Mouse (Mus musculus): ENCODE results near the gene Rbm6. TPM values are rescaled to one million over a fixed set of nuclear protein-coding genes. Genes with fewer than 3 reads are reported as not detected.

Rbm6 gene
- polyA plus RNA-seq, 1 experiment from 2014 or later: 35.6 TPM

DNA sequence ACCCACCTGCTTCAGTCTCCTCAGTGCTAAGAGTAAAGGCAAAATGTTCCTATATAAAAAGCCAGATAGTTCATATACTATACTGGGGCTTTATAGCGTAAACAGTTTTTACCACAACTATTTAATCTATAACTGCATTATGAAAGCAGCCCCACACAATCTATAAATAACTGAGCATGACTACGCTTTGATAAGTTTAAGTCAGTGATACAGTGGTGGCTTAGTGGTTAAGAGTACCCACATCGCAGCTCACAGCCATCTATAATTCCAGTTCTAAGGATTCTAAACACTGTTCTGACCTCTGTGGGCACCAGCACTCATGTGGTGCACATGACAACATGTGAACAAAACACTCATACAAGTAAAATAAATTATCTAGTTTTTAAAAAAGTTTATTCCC, 14.7 kb downstream of the Rbm6 start:
- Histone ChIP-seq H3K9me3 (ENCODE audit: low read length) (no peaks in the 10 kb centered on the region), H3K4me1 (ENCODE audit: insufficient read depth, low read depth, low read length) (no peaks in the 10 kb centered on the region), H3K36me3 (ENCODE audit: insufficient read depth, low read length) (no peaks in the 10 kb centered on the region), H3K9ac (replicated peaks; ENCODE audit: low read depth) (no peak overlapping the region), H3K4me2 (replicated peaks; ENCODE audit: low read depth, low read length) (no peak overlapping the region), H3K4me3 (ENCODE audit: low read depth, low read length) (no peak overlapping the region), H3K27ac (ENCODE audit: low read length) (no peak overlapping the region), H3K27me3 (replicated peaks; ENCODE audit: insufficient read depth, low read length) (no peaks in the 10 kb centered on the region)
- TF ChIP-seq EP300 (IDR thresholded peaks at IDR 0.05): no peak
- TF ChIP-seq CTCF (IDR thresholded peaks at IDR 0.05): no peak
- WGBS: 88% methylated on average over 3 of the region's 3 CpGs
- no peak for ATAC-seq
- no peak for DNase-seq (ENCODE audit: low spot score)

GRCm38 (mm10) chr9:107848922-107849321, 24.1 kb downstream of the Rbm6 start:
- H3K9ac ChIP-seq (replicated peaks; ENCODE audit: low read depth): no peak overlapping the region
- no peak for TF ChIP-seq EP300 (IDR thresholded peaks at IDR 0.05)
- no peak for TF ChIP-seq CTCF (IDR thresholded peaks at IDR 0.05)
- H3K4me3 ChIP-seq (ENCODE audit: low read depth, low read length): no peak overlapping the region
- H3K27ac ChIP-seq (ENCODE audit: low read length): no peak overlapping the region
- DNase-seq (ENCODE audit: low spot score) (no peak), ATAC-seq (no peak)
- H3K27me3 ChIP-seq (replicated peaks; ENCODE audit: insufficient read depth, low read length): no peaks in the 10 kb centered on the region
- H3K36me3 ChIP-seq (ENCODE audit: insufficient read depth, low read length): peaks cover 21% of the 10 kb centered on the region; the same call in 1 of the 2 replicates
- H3K9me3 ChIP-seq (ENCODE audit: low read length): no peaks in the 10 kb centered on the region
- H3K4me2 ChIP-seq (replicated peaks; ENCODE audit: low read depth, low read length): no peak overlapping the region
- 98% methylated on average over 7 of the region's 7 CpGs for WGBS
- no peaks in the 10 kb centered on the region for H3K4me1 ChIP-seq (ENCODE audit: insufficient read depth, low read depth, low read length)

- no peak for ATAC-seq
Observed at GRCm38 (mm10) chr9:107842709-107843108, 30.3 kb downstream of the Rbm6 start.

DNA sequence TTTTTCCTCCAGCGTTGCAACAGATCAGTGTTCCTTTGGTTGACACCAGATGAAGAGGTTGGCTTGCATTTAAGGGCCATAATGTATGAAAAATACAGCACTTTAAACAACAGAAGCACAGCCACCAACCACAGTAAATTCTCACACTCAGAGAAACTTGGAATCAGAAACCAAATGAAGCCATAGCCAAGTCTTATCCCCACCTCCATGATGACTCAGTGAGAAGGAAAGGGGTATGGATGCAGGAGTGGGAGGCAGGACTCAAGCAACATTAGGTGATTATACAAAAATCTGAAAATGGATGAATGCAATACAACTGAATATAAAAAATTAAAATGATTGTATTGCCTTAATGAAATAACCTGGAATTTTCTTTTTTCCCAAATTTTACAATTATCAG, 34.2 kb downstream of the Rbm6 start:
- H3K36me3 ChIP-seq (ENCODE audit: insufficient read depth, low read length): no peaks in the 10 kb centered on the region
- no peaks in the 10 kb centered on the region for H3K4me1 ChIP-seq (ENCODE audit: insufficient read depth, low read depth, low read length)
- no peaks in the 10 kb centered on the region for H3K27me3 ChIP-seq (replicated peaks; ENCODE audit: insufficient read depth, low read length)
- no peak overlapping the region for H3K4me3 ChIP-seq (ENCODE audit: low read depth, low read length)
- no peak for TF ChIP-seq EP300 (IDR thresholded peaks at IDR 0.05)
- no peak for TF ChIP-seq CTCF (IDR thresholded peaks at IDR 0.05)
- ATAC-seq: no peak
- DNase-seq (ENCODE audit: low spot score): no peak
- no peak overlapping the region for H3K9ac ChIP-seq (replicated peaks; ENCODE audit: low read depth)
- no peaks in the 10 kb centered on the region for H3K9me3 ChIP-seq (ENCODE audit: low read length)
- WGBS: 92% methylated on average over 1 of the region's 1 CpGs
- H3K27ac ChIP-seq (ENCODE audit: low read length): no peak overlapping the region
- no peak overlapping the region for H3K4me2 ChIP-seq (replicated peaks; ENCODE audit: low read depth, low read length)

More at GRCm38 (mm10) chr9:107842709-107843108, 30.3 kb downstream of the Rbm6 start:
- TF ChIP-seq EP300 (IDR thresholded peaks at IDR 0.05) (no peak), CTCF (IDR thresholded peaks at IDR 0.05) (no peak)
- no peak overlapping the region for H3K4me3 ChIP-seq (ENCODE audit: low read depth, low read length)
- H3K9ac ChIP-seq (replicated peaks; ENCODE audit: low read depth): no peak overlapping the region
- no peaks in the 10 kb centered on the region for H3K27me3 ChIP-seq (replicated peaks; ENCODE audit: insufficient read depth, low read length)
- no peak overlapping the region for H3K4me2 ChIP-seq (replicated peaks; ENCODE audit: low read depth, low read length)
- no peaks in the 10 kb centered on the region for H3K4me1 ChIP-seq (ENCODE audit: insufficient read depth, low read depth, low read length)
- no peaks in the 10 kb centered on the region for H3K9me3 ChIP-seq (ENCODE audit: low read length)
- no peak for DNase-seq (ENCODE audit: low spot score)
- no peak overlapping the region for H3K27ac ChIP-seq (ENCODE audit: low read length)
- peaks cover 21% of the 10 kb centered on the region; the same call in 1 of the 2 replicates for H3K36me3 ChIP-seq (ENCODE audit: insufficient read depth, low read length)
- 93% methylated on average over 2 of the region's 2 CpGs for WGBS

DNA sequence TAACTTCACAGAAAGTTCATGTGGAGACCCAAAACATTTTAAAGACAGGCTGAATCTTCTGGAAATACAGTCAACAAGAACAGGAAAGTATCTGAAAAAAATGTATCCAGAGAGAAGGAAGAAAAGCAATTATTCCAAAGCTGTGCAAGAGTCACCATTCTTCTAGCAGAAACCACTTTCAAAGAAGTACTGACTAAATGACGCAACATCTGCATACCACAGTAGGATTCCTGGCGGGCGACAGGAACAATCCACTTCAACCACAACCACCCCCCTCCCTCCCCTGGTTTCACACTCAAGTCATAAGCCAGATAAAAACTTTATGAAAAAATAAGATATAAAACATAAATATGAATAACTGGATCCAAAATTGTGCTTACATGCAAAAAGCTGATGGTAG, 39.2 kb downstream of the Rbm6 start:
- peak; percentile 94 for DNase-seq (ENCODE audit: low spot score)
- 34% methylated on average over 3 of the region's 3 CpGs for WGBS
- peaks cover 4% of the 10 kb centered on the region; the same call in 1 of the 2 replicates for H3K36me3 ChIP-seq (ENCODE audit: insufficient read depth, low read length)
- peak; percentile 97 for ATAC-seq
- no peaks in the 10 kb centered on the region for H3K27me3 ChIP-seq (replicated peaks; ENCODE audit: insufficient read depth, low read length)
- no peak overlapping the region for H3K9ac ChIP-seq (replicated peaks; ENCODE audit: low read depth)
- no peaks in the 10 kb centered on the region for H3K4me1 ChIP-seq (ENCODE audit: insufficient read depth, low read depth, low read length)
- H3K4me3 ChIP-seq (ENCODE audit: low read depth, low read length): no peak overlapping the region
- peak overlapping the region; percentile 74 for H3K27ac ChIP-seq (ENCODE audit: low read length)
- TF ChIP-seq CTCF (IDR thresholded peaks at IDR 0.05) (no peak), EP300 (IDR thresholded peaks at IDR 0.05) (peak; percentile 85)
- no peaks in the 10 kb centered on the region for H3K9me3 ChIP-seq (ENCODE audit: low read length)
- H3K4me2 ChIP-seq (replicated peaks; ENCODE audit: low read depth, low read length): no peak overlapping the region

- no peaks in the 10 kb centered on the region for H3K27me3 ChIP-seq (replicated peaks; ENCODE audit: insufficient read depth, low read length)
- ATAC-seq: peak; percentile 41; the same call in 1 of the 2 replicates
- no peak overlapping the region for H3K27ac ChIP-seq (ENCODE audit: low read length)
- no peaks in the 10 kb centered on the region for H3K4me1 ChIP-seq (ENCODE audit: insufficient read depth, low read depth, low read length)
- TF ChIP-seq EP300 (IDR thresholded peaks at IDR 0.05): no peak
- TF ChIP-seq CTCF (IDR thresholded peaks at IDR 0.05): no peak
- H3K4me2 ChIP-seq (replicated peaks; ENCODE audit: low read depth, low read length): no peak overlapping the region
- H3K36me3 ChIP-seq (ENCODE audit: insufficient read depth, low read length): peaks cover 15% of the 10 kb centered on the region; the same call in 1 of the 2 replicates
- no peak overlapping the region for H3K4me3 ChIP-seq (ENCODE audit: low read depth, low read length)
- H3K9me3 ChIP-seq (ENCODE audit: low read length): no peaks in the 10 kb centered on the region
- DNase-seq (ENCODE audit: low spot score): peak; percentile 65
- H3K9ac ChIP-seq (replicated peaks; ENCODE audit: low read depth): no peak overlapping the region
Observed at GRCm38 (mm10) chr9:107831765-107832164, 41.3 kb downstream of the Rbm6 start.

GRCm38 (mm10) chr9:107812132-107812531, 60.9 kb downstream of the Rbm6 start:
- no peaks in the 10 kb centered on the region for H3K9me3 ChIP-seq (ENCODE audit: low read length)
- no peaks in the 10 kb centered on the region for H3K27me3 ChIP-seq (replicated peaks; ENCODE audit: insufficient read depth, low read length)
- no peak overlapping the region for H3K4me3 ChIP-seq (ENCODE audit: low read depth, low read length)
- H3K9ac ChIP-seq (replicated peaks; ENCODE audit: low read depth): no peak overlapping the region
- 85% methylated on average over 1 of the region's 1 CpGs for WGBS
- no peak overlapping the region for H3K27ac ChIP-seq (ENCODE audit: low read length)
- no peak for ATAC-seq
- TF ChIP-seq EP300 (IDR thresholded peaks at IDR 0.05): no peak
- TF ChIP-seq CTCF (IDR thresholded peaks at IDR 0.05): no peak
- DNase-seq (ENCODE audit: low spot score): no peak
- H3K36me3 ChIP-seq (ENCODE audit: insufficient read depth, low read length): peaks cover 5% of the 10 kb centered on the region; the same call in 1 of the 2 replicates
- no peak overlapping the region for H3K4me2 ChIP-seq (replicated peaks; ENCODE audit: low read depth, low read length)
- no peaks in the 10 kb centered on the region for H3K4me1 ChIP-seq (ENCODE audit: insufficient read depth, low read depth, low read length)
